Mouse (Mus musculus) kidney, postnatal 0 days (tissue): ENCODE data around the gene Serpini1. TPM values are rescaled to one million over a fixed set of nuclear protein-coding genes. Genes with fewer than 3 reads are reported as not detected.
"Not testable (repeated sequence)": the region's sequence is repeated elsewhere in the genome, so short reads cannot be mapped to it uniquely, and the experiment has no call there.

Experiments
- ATAC-seq: fragments of 200-750 bp; cut with Nextera tagmentation; replicated peaks from 2 replicates; pipeline ENCODE4 v1.8.0; 2017; ENCODE audit warnings: low read depth, moderate number of reproducible peaks, moderate TSS enrichment, moderate library complexity; ENCODE audit not compliant: low FRiP score
- DNase-seq: peaks from one replicate; pipeline ENCODE4 v3.0.0-alpha.2; 2016; ENCODE audit warnings: low spot score
- H3K27ac ChIP-seq: fragments of 300-500 bp; sonication (generic); 2 replicates; pipeline ENCODE4 v1.5.1; 2014; ENCODE audit warnings: mild to moderate bottlenecking
- H3K27me3 ChIP-seq: fragments of 300-500 bp; sonication (generic); 2 replicates; pipeline ENCODE4 v1.6.1; 2014; ENCODE audit warnings: low read length, mixed read lengths; ENCODE audit not compliant: insufficient read depth
- H3K36me3 ChIP-seq: fragments of 300-500 bp; sonication (generic); 2 replicates; pipeline ENCODE4 v1.6.1; 2014; ENCODE audit warnings: low read length, mixed read lengths; ENCODE audit not compliant: insufficient read depth
- H3K4me1 ChIP-seq: fragments of 300-500 bp; sonication (generic); replicated peaks from 2 replicates; pipeline ENCODE4 v1.6.1; 2014; ENCODE audit warnings: antibody characterized with exemption, low read length, mixed read lengths; ENCODE audit not compliant: insufficient read depth
- H3K4me2 ChIP-seq: fragments of 300-500 bp; sonication (generic); 2 replicates; pipeline ENCODE4 v1.6.1; 2014; ENCODE audit warnings: mild to moderate bottlenecking, low read length, moderate library complexity, mixed read lengths
- H3K4me3 ChIP-seq: fragments of 300-500 bp; sonication (generic); replicated peaks from 2 replicates; pipeline ENCODE4 v1.5.1; 2014; ENCODE audit warnings: low read depth, low read length
- H3K9ac ChIP-seq: fragments of 300-500 bp; sonication (generic); 2 replicates; pipeline ENCODE4 v1.6.1; 2014; ENCODE audit warnings: low read depth, low read length
- H3K9me3 ChIP-seq: fragments of 300-500 bp; sonication (generic); replicated peaks from 2 replicates; pipeline ENCODE4 v1.6.1; 2016; ENCODE audit warnings: low read length, inconsistent platforms, mixed read lengths
- CTCF ChIP-seq: IDR thresholded peaks from 2 replicates; pipeline ENCODE4 v1.5.1; 2016; ENCODE audit warnings: antibody characterized with exemption, low read depth, mild to moderate bottlenecking, moderate library complexity
- WGBS: fragments of 180-500 bp; shearing (Covaris S2); extraction: QIAGEN DNeasy Blood & Tissue Kit; methylation state at CpG from one replicate; pipeline ENCODE4 v1.1.7; 2014; 5-methylcytosine and 5-hydroxymethylcytosine counted together
- polyA plus RNA-seq: library from polyadenylated mRNA; unstranded; fragments of >200 nt; fragmentation: Nextera tagmentation; extraction: Ambion mirVana; gene quantifications from 2 replicates; pipeline ENCODE4 v1.2.1, GENCODE M21; 2015

Serpini1 gene
- polyA plus RNA-seq, 1 experiment from 2014 or later = 9.0 TPM

DNA sequence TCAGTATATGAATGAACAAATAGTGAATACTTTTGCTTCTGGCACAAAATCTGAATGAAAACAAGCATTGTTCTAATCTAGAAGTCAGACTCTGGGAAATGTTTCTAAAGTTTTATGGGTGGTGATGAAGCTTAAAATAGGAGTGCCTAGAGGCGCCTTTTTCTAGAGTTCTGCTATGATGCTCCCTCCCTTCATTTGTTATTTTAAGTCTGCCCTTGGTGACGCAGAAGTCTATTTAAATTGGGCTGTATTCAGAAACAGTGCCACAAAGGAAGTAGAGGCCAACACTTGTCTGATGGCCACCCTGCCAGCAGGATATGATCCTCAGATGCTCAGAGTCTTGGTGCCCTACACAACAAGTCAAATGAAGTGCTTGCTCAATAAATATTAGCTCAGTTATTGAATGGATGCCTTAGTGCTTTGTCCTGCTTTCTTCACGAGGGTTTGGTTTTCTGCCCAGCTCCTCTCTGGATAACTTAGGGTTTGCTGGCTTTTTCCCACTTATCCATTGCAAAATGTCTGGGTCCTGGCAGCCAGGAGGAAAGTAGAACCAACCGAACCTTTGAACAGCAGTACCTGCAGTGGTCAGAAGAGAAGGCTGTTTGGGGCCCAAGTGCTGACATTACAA is 73.8 kb downstream of the Serpini1 start:
- Histone ChIP-seq H3K27me3 (no peaks in the 10 kb centered on the region), H3K4me1 (no peaks in the 10 kb centered on the region), H3K27ac (no peak overlapping the region), H3K36me3 (no peaks in the 10 kb centered on the region), H3K9ac (no peak overlapping the region), H3K9me3 (no peaks in the 10 kb centered on the region), H3K4me2 (no peak overlapping the region), H3K4me3 (no peak overlapping the region)
- 62% methylated on average over 4 of the region's 4 CpGs for WGBS
- no peak for ATAC-seq
- TF ChIP-seq CTCF = no peak
- DNase-seq = no peak

DNA sequence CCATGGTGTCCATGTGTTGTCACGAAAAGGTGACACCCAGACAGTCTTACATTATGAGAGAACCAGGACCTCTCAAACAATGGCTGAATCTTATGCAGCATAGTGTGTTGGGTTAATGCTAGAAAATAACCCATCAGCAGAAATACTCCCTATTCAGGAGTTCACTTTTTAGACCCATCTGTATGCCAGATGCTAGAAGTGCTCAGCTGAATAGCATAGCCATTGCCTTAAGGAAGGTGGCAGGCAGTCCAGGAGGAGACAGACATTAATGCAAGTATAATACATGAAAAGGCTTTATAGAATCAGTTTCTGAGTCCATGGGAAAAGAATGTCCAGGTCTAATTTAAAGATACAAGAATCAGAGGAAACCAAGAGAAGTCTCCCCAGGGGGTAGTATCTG is 75.9 kb downstream of the Serpini1 start:
- TF ChIP-seq CTCF = no peak
- Histone ChIP-seq H3K4me1 (no peaks in the 10 kb centered on the region), H3K36me3 (no peaks in the 10 kb centered on the region), H3K9ac (no peak overlapping the region), H3K9me3 (no peaks in the 10 kb centered on the region), H3K4me3 (no peak overlapping the region), H3K27ac (no peak overlapping the region), H3K4me2 (no peak overlapping the region), H3K27me3 (no peaks in the 10 kb centered on the region)
- DNase-seq = no peak
- 96% methylated on average over 1 of the region's 1 CpGs for WGBS
- ATAC-seq = no peak

DNA sequence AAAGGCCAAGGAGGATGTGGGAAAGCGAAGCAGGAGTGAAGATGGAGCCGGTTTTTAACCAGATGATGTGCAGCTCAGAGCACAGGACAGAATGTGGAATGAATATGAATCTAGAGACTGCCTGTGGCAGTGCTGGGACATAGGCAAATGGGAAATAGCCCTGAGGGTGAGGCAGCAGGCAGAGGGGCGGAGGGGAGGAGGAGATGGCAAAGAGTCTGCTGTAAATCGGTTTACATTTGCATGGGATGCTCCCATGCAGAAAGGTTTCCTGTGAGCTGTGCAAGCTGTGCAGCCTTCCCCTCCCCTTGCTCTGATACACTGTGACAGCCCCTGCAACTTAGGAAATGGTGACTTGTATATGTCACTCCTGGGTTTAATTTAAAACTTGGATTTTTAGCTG is 76.3 kb downstream of the Serpini1 start:
- DNase-seq = no peak
- Histone ChIP-seq H3K36me3 (no peaks in the 10 kb centered on the region), H3K9ac (no peak overlapping the region), H3K27ac (no peak overlapping the region), H3K9me3 (no peaks in the 10 kb centered on the region), H3K4me2 (no peak overlapping the region), H3K4me3 (no peak overlapping the region), H3K4me1 (no peaks in the 10 kb centered on the region), H3K27me3 (no peaks in the 10 kb centered on the region)
- no peak for ATAC-seq
- TF ChIP-seq CTCF = no peak
- WGBS = 50% methylated on average over 4 of the region's 4 CpGs

DNA sequence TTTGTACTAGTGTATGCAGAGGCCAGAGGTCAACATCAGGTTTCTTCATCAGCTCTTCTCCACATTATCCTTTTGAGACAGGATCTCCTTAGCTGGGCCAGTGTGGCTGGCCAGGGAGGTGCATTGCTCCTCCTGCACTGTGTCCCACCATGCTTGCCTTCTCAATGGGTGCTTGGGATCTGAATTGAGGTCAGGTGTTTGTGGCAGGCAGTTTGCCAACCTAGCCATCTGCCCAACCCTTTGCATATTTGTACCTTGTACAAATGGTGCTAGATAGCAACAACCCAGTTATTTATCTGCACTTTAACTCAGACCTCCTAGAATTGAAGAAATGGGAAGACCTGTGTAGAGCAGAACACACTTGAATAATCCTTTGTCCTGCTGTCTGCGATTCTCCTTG is 78.3 kb downstream of the Serpini1 start:
- DNase-seq (no peak), ATAC-seq (no peak)
- H3K27me3 ChIP-seq = no peaks in the 10 kb centered on the region
- H3K36me3 ChIP-seq = no peaks in the 10 kb centered on the region
- no peak overlapping the region for H3K4me2 ChIP-seq
- no peak overlapping the region for H3K9ac ChIP-seq
- no peaks in the 10 kb centered on the region for H3K9me3 ChIP-seq
- no peak overlapping the region for H3K27ac ChIP-seq
- no peak for TF ChIP-seq CTCF
- WGBS = 86% methylated on average over 1 of the region's 1 CpGs
- H3K4me1 ChIP-seq = no peaks in the 10 kb centered on the region
- H3K4me3 ChIP-seq = no peak overlapping the region

DNA sequence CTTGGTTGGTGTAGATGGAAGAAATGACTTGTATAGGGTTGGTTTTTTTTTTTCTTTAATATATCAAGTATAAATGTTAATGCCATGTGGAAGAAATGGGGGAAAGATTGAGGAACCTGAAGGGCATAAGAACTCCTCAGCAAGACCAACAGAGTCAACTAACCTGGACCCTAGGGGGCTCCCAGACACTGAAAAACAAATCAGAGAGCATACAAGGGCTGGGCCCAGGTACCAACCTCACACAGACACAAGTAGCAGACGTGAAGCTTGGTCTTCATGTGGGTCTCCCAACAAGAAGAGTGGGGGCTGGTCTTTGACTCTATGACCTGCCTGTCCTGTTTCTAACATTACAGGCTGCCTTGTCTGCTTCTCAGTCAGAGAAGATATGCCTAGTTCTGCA is 82.2 kb downstream of the Serpini1 start:
- ATAC-seq (no peak), DNase-seq (no peak)
- H3K4me3 ChIP-seq = no peak overlapping the region
- H3K4me2 ChIP-seq = no peak overlapping the region
- no peaks in the 10 kb centered on the region for H3K4me1 ChIP-seq
- TF ChIP-seq CTCF = no peak
- H3K9ac ChIP-seq = no peak overlapping the region
- no peaks in the 10 kb centered on the region for H3K9me3 ChIP-seq
- no peak overlapping the region for H3K27ac ChIP-seq
- H3K27me3 ChIP-seq = no peaks in the 10 kb centered on the region
- WGBS = 47% methylated on average over 1 of the region's 1 CpGs
- H3K36me3 ChIP-seq = no peaks in the 10 kb centered on the region

DNA sequence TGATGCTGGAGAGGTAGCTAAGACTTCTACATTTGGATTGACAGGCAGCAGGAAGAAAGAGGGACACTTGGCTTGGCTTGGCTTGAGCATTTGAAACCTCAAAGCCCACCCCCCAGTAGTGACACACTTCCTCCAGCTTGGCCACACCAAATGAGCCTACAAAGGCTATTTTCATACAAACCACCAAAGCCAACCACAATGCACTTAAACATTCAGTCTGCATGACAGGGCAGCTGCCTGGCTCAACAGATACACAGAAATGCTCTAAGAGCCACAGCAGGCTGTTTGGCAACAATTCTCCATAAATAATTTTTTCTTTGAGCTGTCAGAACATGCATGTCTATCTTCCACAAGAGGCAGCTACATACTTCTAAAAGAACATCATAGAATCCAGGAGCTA is 90.2 kb downstream of the Serpini1 start:
- H3K4me1 ChIP-seq = no peaks in the 10 kb centered on the region
- no peaks in the 10 kb centered on the region for H3K27me3 ChIP-seq
- ATAC-seq = no peak
- no peak overlapping the region for H3K4me2 ChIP-seq
- no peaks in the 10 kb centered on the region for H3K9me3 ChIP-seq
- H3K36me3 ChIP-seq = no peaks in the 10 kb centered on the region
- H3K9ac ChIP-seq = no peak overlapping the region
- no peak for TF ChIP-seq CTCF
- no peak overlapping the region for H3K4me3 ChIP-seq
- DNase-seq = no peak
- H3K27ac ChIP-seq = no peak overlapping the region

DNA sequence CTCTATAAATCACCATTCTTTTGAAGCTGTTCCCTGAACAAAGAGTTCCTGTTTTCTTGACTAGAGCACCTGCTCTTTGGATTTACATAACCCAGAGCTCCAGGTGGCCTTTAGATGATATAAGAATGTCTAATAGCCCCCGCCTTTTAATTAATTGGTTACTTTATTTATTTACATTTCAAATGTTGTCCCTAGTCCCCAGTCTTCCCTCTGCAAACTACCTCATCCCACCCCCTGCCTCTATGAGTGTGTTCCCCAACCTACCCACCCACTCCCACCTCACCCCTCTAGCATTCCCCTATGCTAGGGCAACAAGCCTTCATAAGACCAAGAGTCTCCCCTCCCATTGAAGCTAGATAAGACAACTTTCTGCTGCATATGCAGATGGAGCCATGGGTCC is 90.9 kb downstream of the Serpini1 start:
- WGBS = 76% methylated on average over 1 of the region's 1 CpGs
- no peak for TF ChIP-seq CTCF
- ATAC-seq = no peak

DNA sequence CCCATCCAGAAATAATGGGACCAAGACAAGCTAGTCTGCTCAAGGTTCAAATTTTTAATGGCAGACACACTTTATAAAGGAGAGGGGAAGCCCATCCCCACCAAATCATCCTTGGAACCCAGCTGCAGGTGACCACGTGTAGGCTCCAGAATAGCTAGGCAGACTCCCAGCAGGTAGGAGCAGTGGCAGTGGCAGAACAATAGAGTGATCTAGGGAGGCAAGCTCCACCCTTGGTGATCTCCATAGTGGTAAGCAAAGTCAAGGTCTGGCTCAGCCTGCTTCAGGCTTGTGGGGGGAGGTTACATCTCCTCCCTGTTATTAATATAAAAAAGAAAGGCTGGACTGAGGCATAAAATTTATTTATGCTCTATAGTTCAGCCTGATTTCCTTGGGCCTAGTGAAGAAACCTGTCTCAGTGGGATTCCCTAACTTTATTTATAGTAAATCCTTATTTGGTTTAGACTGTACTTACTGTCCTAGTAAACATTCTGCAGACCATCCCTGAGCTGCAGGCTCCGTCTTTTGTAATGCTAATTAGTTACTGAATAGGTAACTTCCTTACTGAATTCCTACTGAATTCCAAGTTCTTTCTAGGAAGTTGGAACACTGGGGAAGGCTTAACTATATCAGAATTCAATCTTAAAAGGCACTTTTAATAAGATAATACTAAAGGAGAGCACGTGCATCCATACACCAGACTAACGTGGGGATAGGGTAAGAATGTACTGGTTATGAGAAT is 93.2 kb downstream of the Serpini1 start:
- ATAC-seq, H3K27me3 ChIP-seq, H3K27ac ChIP-seq, DNase-seq, H3K9me3 ChIP-seq, H3K36me3 ChIP-seq, H3K4me1 ChIP-seq, H3K9ac ChIP-seq, H3K4me2 ChIP-seq, H3K4me3 ChIP-seq: not testable (repeated sequence)
- WGBS = 65% methylated on average over 4 of the region's 4 CpGs

More for the DNA sequence above, 90.9 kb downstream of the Serpini1 start:
- DNase-seq = no peak
- H3K27me3 ChIP-seq = no peaks in the 10 kb centered on the region
- H3K4me1 ChIP-seq = no peaks in the 10 kb centered on the region
- no peak overlapping the region for H3K4me2 ChIP-seq
- H3K9me3 ChIP-seq = no peaks in the 10 kb centered on the region
- no peaks in the 10 kb centered on the region for H3K36me3 ChIP-seq
- H3K27ac ChIP-seq = no peak overlapping the region
- H3K4me3 ChIP-seq = no peak overlapping the region
- no peak overlapping the region for H3K9ac ChIP-seq
